Mouse (Mus musculus) NIH3T3 (cell line): Measurements from ENCODE around the gene Map4k2.
"Not testable (repeated sequence)": the region's sequence is repeated elsewhere in the genome, so short reads cannot be mapped to it uniquely, and the experiment has no call there.

Experiments
- DNase-seq: peaks from one replicate; pipeline ENCODE4 v3.0.0-alpha.2; 2012; ENCODE audit warnings: low read depth

Gene Map4k2

DNA sequence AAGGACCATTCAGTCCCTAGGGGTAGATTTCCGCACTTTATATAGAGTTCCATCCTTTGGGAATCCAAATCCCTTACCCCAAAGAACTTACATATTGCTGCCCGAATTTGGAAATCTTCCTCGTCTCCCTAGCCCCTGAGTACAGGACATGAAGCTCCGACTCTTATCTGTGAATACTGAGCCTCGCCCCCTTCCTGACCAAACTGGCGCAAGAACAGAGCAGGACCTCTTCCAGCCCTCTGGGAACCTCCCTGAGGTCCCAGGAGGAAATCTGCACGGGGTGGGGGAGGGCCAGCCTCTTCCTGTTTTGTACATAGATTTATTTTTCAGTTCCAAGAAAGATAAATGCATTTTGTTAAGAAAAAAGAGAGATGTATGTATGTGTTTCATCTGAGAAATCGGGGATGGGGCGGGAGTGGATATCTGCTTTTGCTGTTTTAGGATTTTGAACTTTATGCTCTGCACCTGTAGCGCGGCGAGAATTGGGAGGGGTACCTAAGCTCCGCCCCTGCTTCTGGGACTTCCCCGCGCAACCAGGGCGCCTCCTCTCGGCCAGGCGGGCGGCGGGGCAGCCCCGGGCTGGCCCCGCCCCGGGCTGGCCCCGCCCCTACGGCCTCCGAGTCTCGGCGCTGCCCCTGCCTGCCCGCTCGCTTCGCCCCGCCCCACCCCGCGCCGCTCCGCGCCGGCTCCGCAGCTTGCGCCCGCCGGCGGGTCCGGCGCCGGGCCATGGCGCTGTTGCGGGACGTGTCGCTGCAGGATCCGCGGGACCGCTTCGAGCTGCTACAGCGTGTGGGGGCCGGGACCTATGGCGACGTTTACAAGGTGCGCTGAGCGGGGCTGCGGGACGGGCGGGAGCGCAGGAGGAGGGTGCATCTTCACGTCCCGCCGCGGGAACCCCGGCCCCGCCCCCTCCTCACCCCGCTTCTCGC is at the start of gene Map4k2:
Gene Map4k2 (plus strand): TSS at position 612 of the 929 bp plus-strand sequence.
- peak; percentile 93 for DNase-seq

DNA sequence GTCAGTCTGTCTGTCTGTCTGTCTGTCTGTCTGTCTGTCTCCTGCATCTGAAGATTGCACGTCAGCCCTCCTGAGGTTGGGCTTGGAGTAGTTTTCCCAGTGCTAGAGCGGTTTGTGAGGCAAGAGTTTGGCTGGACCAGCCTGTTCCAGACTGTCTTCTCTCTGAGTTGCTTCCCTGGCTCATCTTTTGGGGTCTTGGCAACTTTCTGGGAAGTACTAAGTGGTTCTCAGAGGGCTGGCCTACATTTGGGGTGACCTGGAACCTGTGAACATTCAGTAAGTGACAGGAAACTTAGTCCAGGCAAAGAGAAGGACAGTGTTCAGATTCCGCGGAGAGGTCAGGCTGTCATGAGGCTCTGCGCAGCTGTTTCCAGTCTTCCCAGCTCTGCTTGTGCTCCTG is 48.7 kb upstream of the Map4k2 start:
- DNase-seq, result no peak

- no peak for DNase-seq
Measured at GRCm38 (mm10) chr19:6294301-6294700, 46.6 kb upstream of the Map4k2 start.

GRCm38 (mm10) chr19:6296551-6297210 is 44.3 kb upstream of the Map4k2 start:
- DNase-seq, result peak; percentile 71

DNA sequence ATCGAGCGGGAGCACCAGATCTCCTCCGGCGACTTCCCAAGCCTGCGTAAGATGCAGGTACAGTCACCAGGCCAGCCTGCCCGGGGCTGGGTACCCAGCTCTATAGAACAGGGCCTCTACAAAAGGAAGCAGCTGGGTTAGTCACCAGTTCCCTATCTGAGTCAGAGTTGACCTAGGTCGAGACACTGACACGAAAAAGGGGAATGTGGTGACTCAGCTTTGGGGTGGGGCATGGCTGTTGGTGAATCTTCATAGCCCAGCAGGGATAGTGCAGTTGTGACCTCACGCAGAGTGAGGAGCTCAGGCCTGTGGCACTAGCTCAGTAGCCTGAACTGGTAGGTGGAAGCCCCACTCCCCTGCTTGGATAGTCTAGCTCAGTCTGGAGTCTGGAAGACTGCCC is 43.3 kb upstream of the Map4k2 start:
- peak; percentile 88 for DNase-seq

DNA sequence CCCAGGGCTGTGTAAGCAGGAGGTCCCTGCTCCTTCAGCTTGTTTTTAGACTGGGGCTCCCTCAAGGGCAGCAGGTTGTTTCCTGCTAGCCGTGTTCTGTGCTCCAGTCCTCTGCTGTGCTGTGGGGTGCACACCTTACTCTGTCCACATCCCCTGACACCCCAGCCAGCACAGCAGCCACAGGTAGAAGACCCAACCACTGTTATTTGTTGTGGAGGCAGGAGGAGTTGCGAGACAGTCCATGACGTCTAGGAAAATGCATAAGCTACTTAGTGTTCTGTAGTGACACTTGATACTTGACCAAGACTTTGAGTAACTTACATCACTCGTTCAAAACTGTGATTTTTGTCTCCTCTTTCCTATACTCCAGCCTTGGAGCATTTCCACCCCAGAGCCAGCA is 41.9 kb upstream of the Map4k2 start:
- DNase-seq, result no peak

- DNase-seq, result no peak
Measured at GRCm38 (mm10) chr19:6299450-6300267, 41.3 kb upstream of the Map4k2 start.

GRCm38 (mm10) chr19:6300402-6300841 is 40.5 kb upstream of the Map4k2 start:
- no peak for DNase-seq

GRCm38 (mm10) chr19:6302114-6302513 is 38.8 kb upstream of the Map4k2 start:
- DNase-seq, result no peak

- DNase-seq, result peak; percentile 35
Measured at GRCm38 (mm10) chr19:6302522-6302921, 38.4 kb upstream of the Map4k2 start.

DNA sequence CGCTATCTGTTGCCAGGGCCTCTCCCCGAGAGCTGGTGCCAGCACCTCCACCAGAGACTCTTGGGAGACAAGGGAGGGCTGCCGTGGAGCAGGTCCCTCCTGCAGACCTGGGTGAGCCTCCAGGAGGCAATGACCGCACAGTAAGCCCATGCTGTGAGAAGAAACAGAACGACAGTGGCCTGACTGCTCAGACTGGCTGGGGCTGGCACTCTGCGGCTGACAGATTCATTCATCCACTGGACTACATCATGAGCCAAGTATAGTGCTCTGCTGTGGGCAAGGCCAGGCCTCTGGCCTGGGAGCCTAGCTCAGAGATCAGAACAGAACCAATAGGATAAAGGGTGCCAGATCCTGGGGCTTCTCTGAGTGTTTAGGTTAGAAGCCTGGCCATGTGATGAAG is 37.1 kb upstream of the Map4k2 start:
- no peak for DNase-seq

- DNase-seq, result peak; percentile 97
Measured at GRCm38 (mm10) chr19:6304787-6305516, 36.0 kb upstream of the Map4k2 start.

- no peak for DNase-seq
Measured at GRCm38 (mm10) chr19:6305517-6306115, 35.3 kb upstream of the Map4k2 start.

DNA sequence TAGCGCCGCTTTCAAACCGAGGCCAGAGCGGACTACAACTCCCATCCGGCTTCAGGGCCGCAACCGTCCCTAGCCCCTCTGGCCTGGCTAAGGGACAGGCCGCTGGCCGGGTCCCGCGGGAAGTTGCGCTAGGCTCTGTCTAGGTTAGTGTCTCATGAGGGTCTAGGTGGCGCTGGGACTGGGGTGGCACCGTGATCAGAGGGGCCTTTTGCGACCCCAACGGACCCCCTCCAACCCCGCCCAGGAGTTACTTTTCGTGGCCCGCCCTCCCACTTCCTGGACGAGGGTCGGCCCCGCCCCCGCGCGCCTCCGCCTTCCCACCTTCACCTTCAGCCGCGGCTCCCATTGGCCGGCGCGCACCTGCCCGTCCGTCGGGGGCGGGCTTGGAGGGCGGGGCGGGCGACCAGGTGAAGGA is 34.8 kb upstream of the Map4k2 start, which contains the start of gene Cdc42bpg:
Gene Cdc42bpg (plus strand): TSS at position 320 of the 415 bp plus-strand sequence.
- DNase-seq, result no peak

DNA sequence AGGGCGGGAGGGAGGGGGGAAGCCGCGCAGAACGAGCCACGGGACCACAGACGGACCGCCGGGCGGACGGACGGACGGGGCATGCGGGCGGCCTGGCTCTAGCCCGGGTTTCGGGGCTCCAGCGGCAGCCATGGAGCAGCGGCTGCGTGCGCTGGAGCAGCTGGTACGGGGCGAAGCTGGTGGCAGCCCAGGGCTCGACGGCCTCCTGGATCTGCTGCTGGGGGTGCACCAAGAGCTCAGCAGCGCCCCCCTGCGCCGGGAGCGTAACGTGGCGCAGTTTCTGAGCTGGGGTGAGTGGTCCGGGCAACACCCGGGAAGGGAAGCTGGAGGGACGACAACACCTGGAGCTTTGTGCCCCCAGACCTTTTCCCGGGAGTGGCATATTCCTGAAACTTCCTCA is 34.3 kb upstream of the Map4k2 start:
- peak; percentile 58 for DNase-seq

DNA sequence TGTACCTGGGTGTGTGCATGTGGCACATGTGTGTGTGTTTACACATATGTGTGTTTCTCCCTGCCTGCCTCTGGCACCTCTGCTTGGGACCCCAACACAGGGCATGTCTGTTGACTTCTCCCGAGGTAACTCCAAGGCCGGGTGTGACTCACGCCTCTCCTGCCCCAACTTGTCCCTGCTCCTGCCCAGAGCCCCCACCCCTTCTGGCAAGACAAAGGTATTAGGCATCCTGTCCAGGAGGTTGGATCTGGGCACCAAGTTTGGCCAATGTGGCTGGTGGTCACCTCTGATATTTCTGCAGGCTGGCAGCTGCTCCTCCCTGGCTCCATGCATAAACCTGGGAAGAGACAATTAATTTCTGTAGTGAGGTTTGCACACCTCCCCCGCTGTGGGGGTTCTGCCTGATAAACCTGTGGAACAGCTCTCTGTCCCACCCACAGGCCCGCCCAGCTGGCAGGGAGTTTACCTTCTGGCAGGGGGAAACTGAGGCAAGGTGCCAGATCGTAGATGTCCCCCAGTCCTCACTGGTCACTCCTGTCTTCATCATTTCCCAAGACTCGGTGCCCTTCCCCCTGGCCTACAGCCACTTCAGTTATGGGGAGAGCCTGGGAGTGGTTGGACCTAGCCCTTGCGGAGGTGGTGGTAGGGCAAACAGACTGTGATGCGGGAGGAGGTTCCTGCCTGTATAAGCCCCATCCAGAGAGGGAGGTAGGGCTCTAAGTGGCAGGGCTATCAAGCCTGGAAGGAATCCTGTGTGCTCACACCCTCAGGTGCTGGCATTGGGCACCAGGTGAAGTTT is 33.0 kb upstream of the Map4k2 start:
- DNase-seq, result no peak

GRCm38 (mm10) chr19:6310181-6310580 is 30.8 kb upstream of the Map4k2 start:
- DNase-seq, result no peak

DNA sequence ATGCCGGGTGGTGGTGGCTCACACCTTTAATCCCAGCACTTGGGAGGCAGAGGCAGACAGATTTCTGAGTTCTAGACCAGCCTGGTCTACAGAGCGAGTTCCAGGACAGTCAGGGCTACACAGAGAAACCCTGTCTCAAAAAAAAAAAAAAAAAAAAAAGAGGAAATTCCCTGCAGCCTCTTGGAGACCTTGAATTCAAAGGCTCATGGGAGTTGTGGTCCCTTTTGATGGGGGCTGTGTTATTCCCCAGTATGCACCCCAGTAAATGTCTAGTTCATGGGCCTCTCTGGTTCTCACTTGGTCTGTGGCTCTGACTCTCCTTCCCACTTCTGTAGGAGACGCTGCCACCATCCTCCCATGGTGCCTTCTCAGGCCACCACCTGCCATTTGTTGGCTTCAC is 29.2 kb upstream of the Map4k2 start:
- DNase-seq, result not testable (repeated sequence)

- DNase-seq, result no peak
Measured at GRCm38 (mm10) chr19:6313796-6314195, 27.1 kb upstream of the Map4k2 start.

DNA sequence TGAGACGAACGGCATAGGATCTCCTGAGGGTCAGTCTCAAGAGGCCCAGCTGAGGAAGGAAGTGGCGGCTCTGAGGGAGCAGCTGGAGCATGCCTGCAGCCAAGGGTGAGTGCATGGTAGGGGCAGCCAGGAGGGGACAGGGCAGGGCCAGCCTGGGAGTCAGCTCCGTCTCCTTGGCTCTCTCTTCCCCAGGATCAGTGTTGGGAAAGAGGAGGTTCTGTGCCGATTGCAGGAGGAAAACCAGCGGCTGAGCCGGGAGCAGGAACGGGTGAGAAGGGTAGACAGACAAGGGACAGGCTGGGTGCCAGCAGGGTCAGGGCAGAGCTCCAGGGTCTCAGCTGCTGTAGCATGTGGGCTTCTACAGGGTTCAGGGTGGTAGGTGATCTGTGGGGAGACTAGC is 26.4 kb upstream of the Map4k2 start:
- DNase-seq, result no peak
